Mouse (Mus musculus) C2C12 (cell line): Measurements from ENCODE around the gene Upf2. TPM values are rescaled to one million over a fixed set of nuclear protein-coding genes. Genes with fewer than 3 reads are reported as not detected.
"Not testable (repeated sequence)": the region's sequence is repeated elsewhere in the genome, so short reads cannot be mapped to it uniquely, and the experiment has no call there.

ENCODE experiments used
- H3K27me3 ChIP-seq: one replicate; pipeline ENCODE4 v1.6.1; 2011; ENCODE audit not compliant: control insufficient read depth, insufficient read depth, insufficient read length
- H3K36me3 ChIP-seq: one replicate; pipeline ENCODE4 v1.6.1; 2011; ENCODE audit not compliant: control insufficient read depth, insufficient read depth
- H3K4me3 ChIP-seq: one replicate; pipeline ENCODE4 v1.5.1; 2011; ENCODE audit warnings: mild to moderate bottlenecking, control low read depth; ENCODE audit not compliant: poor library complexity, insufficient read depth, severe bottlenecking
- H3K79me2 ChIP-seq: one replicate; pipeline ENCODE4 v1.6.1; 2011; ENCODE audit not compliant: control insufficient read depth, insufficient read depth
- H3K79me3 ChIP-seq: one replicate; pipeline ENCODE4 v1.6.1; 2011; ENCODE audit warnings: low read depth, control low read depth
- H3ac ChIP-seq: one replicate; pipeline ENCODE3; 2011; ENCODE audit warnings: low read depth; ENCODE audit not compliant: control insufficient read depth, insufficient read length
- CEBPB ChIP-seq: IDR thresholded peaks from one replicate; pipeline ENCODE4 v1.6.1; 2011; ENCODE audit warnings: low read depth, mild to moderate bottlenecking, control low read depth, moderate library complexity
- CTCF ChIP-seq: IDR thresholded peaks from one replicate; pipeline ENCODE4 v1.5.1; 2011; ENCODE audit not compliant: control insufficient read depth, insufficient read depth, insufficient read length
- FOSL1 ChIP-seq: IDR thresholded peaks from one replicate; pipeline ENCODE4 v1.8.0; 2011; ENCODE audit warnings: mild to moderate bottlenecking, low read length; ENCODE audit not compliant: poor library complexity, insufficient read depth, severe bottlenecking
- MAX ChIP-seq: IDR thresholded peaks from one replicate; pipeline ENCODE4 v1.6.1; 2011; ENCODE audit warnings: mild to moderate bottlenecking, control low read depth
- MYOD1 ChIP-seq: IDR thresholded peaks from one replicate; pipeline ENCODE4 v1.6.1; 2011; ENCODE audit warnings: low read depth; ENCODE audit not compliant: control insufficient read depth, insufficient read length
- MYOG ChIP-seq: IDR thresholded peaks from one replicate; pipeline ENCODE4 v1.6.1; 2011; ENCODE audit not compliant: control insufficient read depth, insufficient read length; ENCODE audit errors: extremely low read depth
- USF1 ChIP-seq: IDR thresholded peaks from one replicate; pipeline ENCODE4 v1.6.1; 2011; ENCODE audit warnings: low read depth, mild to moderate bottlenecking, control low read depth, moderate library complexity
- polyA plus RNA-seq: library from polyadenylated mRNA; unstranded; fragments of >200 nt; fragmentation: generic; extraction: Trizol; gene quantifications from one replicate; pipeline ENCODE4 v1.2.1, GENCODE M21; 2012; ENCODE audit warnings: missing spikeins

Upf2 gene
- polyA plus RNA-seq, 1 experiment = 5.1 TPM

GRCm38 (mm10) chr2:6085622-6086530, 134.6 kb downstream of the Upf2 start:
- H3K79me3 ChIP-seq = no peaks in the 10 kb centered on the region
- no peaks in the 10 kb centered on the region for H3K79me2 ChIP-seq

DNA sequence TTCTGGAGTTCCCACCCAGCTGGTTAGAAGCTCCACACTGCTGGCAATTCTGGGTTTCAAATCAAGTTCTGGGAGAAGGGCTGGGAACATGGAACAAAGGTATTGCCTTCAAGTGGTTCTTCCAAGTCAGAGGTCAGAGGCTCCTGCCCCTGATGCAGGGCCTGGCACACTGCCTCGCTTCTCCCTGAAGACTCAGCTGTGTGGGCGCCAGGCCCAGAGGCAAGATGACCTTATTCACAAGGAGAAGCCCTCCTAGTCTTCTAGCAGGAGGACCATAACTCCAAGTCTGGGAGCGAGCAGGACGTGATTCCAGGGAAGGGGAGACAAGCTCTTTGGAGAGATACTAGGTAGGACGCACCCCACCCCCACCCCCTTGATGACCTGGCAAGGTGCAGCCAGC, 135.9 kb downstream of the Upf2 start:
- H3K27me3 ChIP-seq = no peaks in the 10 kb centered on the region
- H3K4me3 ChIP-seq = no peak overlapping the region
- H3K79me2 ChIP-seq = no peaks in the 10 kb centered on the region
- TF ChIP-seq CTCF (no peak), CEBPB (no peak), MAX (no peak), MYOG (no peak), USF1 (no peak), FOSL1 (no peak), MYOD1 (no peak)
- no peaks in the 10 kb centered on the region for H3K79me3 ChIP-seq
- H3K36me3 ChIP-seq = no peaks in the 10 kb centered on the region
- H3ac ChIP-seq = no peak overlapping the region

More at GRCm38 (mm10) chr2:6085622-6086530, 134.6 kb downstream of the Upf2 start:
- Histone ChIP-seq H3ac (no peak overlapping the region), H3K27me3 (no peaks in the 10 kb centered on the region), H3K36me3 (no peaks in the 10 kb centered on the region), H3K4me3 (no peak overlapping the region)
- TF ChIP-seq MYOD1 = no peak
- TF ChIP-seq CTCF = no peak
- no peak for TF ChIP-seq MAX
- TF ChIP-seq FOSL1 = no peak
- TF ChIP-seq MYOG = no peak
- no peak for TF ChIP-seq USF1
- no peak for TF ChIP-seq CEBPB

GRCm38 (mm10) chr2:6089941-6090340, 138.7 kb downstream of the Upf2 start:
- H3K79me2 ChIP-seq, H3K4me3 ChIP-seq, H3K79me3 ChIP-seq, H3K36me3 ChIP-seq, H3ac ChIP-seq, H3K27me3 ChIP-seq: not testable (repeated sequence)

GRCm38 (mm10) chr2:6097113-6097716, 145.9 kb downstream of the Upf2 start:
- H3K36me3 ChIP-seq = no peaks in the 10 kb centered on the region
- no peaks in the 10 kb centered on the region for H3K79me2 ChIP-seq
- TF ChIP-seq CTCF (no peak), MYOG (no peak), USF1 (no peak), MYOD1 (peak; percentile 37)
- no peak overlapping the region for H3K4me3 ChIP-seq
- H3ac ChIP-seq = no peak overlapping the region
- H3K79me3 ChIP-seq = no peaks in the 10 kb centered on the region
- no peaks in the 10 kb centered on the region for H3K27me3 ChIP-seq

DNA sequence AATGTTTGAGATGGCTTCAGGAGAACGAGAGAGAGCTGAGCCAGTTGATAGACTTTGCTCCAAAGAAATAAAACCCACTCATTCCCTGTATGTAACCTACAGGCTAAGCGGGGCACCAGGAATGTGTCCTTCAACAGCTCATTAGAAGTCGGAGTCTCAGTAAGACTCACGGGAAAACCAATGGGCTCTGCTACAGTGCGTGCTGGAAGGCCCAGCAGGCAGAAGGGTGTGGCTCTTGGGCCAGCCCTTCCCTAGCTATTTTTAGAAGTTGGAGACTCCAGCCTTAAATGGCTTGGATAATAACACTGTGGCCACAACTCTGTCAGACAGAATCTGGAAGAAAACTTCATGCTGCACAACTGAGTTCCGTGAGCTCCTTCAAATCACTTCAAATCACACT, 147.7 kb downstream of the Upf2 start:
- Histone ChIP-seq H3ac (no peak overlapping the region), H3K79me2 (no peaks in the 10 kb centered on the region), H3K4me3 (no peak overlapping the region), H3K79me3 (no peaks in the 10 kb centered on the region), H3K36me3 (no peaks in the 10 kb centered on the region), H3K27me3 (no peaks in the 10 kb centered on the region)
- no peak for TF ChIP-seq FOSL1
- TF ChIP-seq USF1 = no peak

- Histone ChIP-seq H3K4me3 (no peak overlapping the region), H3K79me3 (no peaks in the 10 kb centered on the region), H3ac (no peak overlapping the region), H3K27me3 (no peaks in the 10 kb centered on the region), H3K79me2 (no peaks in the 10 kb centered on the region), H3K36me3 (no peaks in the 10 kb centered on the region)
- TF ChIP-seq CTCF (no peak), MYOD1 (no peak), CEBPB (no peak), MAX (no peak), MYOG (no peak), USF1 (no peak), FOSL1 (no peak)
These were observed 148.2 kb downstream of the Upf2 start for GRCm38 (mm10) chr2:6099443-6099842.
